Mouse (Mus musculus) kidney, adult 2 months (tissue): ENCODE results near the gene Cacng5.

ENCODE experiments used
- CTCF ChIP-seq: fragments of 200-500 bp; conservative IDR thresholded peaks from 2 replicates; pipeline ENCODE4 v1.5.1; 2011; ENCODE audit warnings: low read depth, mild to moderate bottlenecking, control low read depth, low read length, moderate library complexity, mixed read lengths; ENCODE audit not compliant: insufficient read depth, insufficient read length
- POLR2A ChIP-seq: fragments of 200-500 bp; IDR thresholded peaks from one replicate; pipeline ENCODE4 v1.6.1; 2011; ENCODE audit warnings: low read depth, low read length, control low read depth

GRCm38 (mm10) chr11:107931288-107931687 lies 16.4 kb upstream of the Cacng5 start:
- TF ChIP-seq POLR2A (no peak), CTCF (no peak)
